Mouse (Mus musculus): ENCODE results near the gene Baz1a.
A peak's percentile ranks its signal among the peaks of the same experiment; 100 is the strongest.

Baz1a gene

GRCm38 (mm10) chr12:55013626-55014398, at the start of gene Baz1a:
TSS of gene Baz1a (minus strand) at chr12:55014348.
- no peak for DNase-seq (ENCODE audit: low spot score in 2 of 2)

DNA sequence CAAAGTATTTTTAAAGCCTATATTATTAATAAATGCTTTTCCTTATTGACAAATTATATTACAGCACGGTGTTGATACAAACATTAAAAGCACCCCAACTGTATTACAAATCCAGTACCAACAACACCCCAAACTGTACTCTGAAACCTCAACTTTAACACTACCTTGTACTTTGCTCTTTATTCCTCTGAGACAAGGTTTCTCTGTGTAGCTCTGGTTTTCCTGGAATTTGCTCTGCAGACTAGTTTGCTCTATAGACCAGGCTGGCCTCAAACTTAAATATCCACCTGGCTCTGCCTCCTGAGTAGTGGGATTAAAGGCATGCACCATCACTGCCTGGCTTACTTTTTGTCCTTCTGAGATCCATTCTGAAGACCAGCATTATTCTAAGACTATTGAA, 48.0 kb upstream of the Baz1a start:
- no peak for DNase-seq (ENCODE audit: low spot score in 2 of 2)

DNA sequence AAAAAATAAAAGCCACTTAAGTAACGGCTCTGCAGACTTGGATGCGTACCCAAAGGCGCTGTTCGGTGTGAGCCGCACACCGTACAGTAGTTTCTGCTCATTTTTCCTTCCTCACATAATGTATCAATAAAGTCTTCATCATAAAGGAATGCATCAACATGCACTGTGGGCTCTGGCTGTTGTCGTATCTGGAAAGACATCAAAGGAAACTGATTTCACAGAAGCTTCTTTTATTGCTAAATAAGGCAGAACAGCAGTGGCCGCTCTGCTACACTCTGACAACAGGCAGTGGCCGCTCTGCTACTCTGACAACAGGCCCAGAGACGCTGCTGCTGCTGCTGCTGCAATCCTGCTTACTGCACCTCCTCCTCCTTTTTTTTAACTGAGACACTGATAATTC, 46.9 kb upstream of the Baz1a start:
- no peak for DNase-seq (ENCODE audit: low spot score in 2 of 2)

DNA sequence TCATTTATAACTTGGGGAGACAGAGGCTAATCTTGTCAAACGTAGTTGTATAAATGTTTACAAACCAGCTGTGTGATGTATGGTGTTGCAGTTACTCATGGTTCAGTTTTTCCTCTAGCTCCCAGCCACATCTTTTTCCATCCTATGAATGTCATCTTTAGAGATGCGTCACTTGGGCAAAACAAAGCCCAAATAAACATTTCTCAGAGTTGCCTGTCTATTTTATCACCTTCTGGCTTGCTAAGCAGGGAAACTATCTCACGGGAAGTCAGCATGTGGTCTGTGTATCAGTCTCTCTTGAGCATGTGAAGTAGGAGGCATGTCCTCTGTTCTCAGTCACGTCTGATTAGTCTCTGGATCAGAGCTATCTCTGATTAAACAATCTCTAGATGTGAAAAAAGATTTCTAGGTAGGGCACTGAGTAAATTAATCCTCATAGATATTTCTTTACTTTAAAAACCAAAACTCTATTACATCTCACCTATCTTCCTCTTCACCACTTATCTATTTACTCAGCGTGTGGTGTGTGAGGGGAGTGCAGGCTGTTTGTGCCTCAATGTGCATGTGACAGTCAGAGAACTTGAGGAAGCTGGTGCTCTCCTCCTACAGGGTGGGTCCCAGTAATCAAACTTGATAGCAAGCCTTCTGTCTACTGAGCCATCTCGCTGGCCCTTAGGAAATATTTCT, 46.2 kb upstream of the Baz1a start:
- no peak for DNase-seq (ENCODE audit: low spot score in 2 of 2)

- no peak for DNase-seq (ENCODE audit: low spot score in 2 of 2)
Observed at GRCm38 (mm10) chr12:55059812-55060211, 45.7 kb upstream of the Baz1a start.

GRCm38 (mm10) chr12:55058865-55059615, 44.9 kb upstream of the Baz1a start:
- no peak for DNase-seq (ENCODE audit: low spot score in 2 of 2)

DNA sequence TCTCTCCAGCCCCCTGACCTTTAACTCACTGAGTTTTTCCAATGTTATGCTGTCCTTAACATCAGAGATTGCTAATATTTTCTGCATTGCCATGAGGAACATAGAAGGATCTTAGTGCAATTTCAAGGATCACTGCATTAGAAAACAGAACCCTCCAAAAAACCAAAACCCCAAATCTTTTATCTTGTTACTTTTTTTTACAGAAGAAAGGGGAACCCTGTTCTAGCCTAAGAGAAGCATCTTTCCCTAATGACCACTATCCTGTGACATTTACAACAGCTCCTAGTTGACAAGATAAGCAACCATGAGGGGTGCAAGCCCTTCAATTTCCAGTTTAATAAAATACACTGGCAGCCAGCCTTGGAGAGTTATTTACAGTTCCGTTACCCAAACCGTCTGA, 42.6 kb upstream of the Baz1a start:
- no peak for DNase-seq (ENCODE audit: low spot score in 2 of 2)

DNA sequence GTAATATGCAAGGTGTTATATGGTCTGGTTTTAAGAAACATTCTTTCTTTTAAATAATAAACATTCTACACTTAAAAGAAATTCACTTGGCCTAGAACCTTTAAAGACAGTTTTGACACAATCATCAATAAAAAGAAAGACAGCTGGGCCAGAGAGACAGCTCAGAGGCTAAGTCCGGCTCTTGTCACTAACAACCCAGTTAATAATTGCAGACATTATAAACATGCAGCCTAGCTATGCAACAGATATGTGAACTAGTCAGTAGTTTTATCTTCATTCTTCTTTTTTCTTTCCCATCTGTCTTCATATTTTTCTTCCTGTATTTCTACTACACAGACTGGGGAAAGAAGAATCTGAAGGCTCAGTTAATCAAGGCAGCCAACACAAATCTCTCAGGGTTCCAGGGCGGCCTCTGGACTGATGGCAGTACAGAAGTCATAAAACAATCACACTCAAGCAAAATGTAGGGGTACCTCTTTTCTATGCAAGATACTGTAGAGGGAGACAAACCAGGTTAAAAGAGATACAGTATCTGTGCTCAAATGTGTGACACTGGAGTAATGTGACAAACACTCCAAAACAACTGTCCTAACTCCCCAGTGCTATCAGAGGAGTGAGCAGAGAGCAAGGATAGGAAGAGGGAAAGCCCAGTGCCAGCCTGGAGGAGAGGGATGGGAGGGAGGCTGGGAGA, 40.5 kb upstream of the Baz1a start:
- DNase-seq (ENCODE audit: low spot score in 2 of 2): no peak

GRCm38 (mm10) chr12:55053267-55053666, 39.1 kb upstream of the Baz1a start:
- peak in 1 of 2 experiments; percentile 32 for DNase-seq (ENCODE audit: low spot score in 2 of 2)

DNA sequence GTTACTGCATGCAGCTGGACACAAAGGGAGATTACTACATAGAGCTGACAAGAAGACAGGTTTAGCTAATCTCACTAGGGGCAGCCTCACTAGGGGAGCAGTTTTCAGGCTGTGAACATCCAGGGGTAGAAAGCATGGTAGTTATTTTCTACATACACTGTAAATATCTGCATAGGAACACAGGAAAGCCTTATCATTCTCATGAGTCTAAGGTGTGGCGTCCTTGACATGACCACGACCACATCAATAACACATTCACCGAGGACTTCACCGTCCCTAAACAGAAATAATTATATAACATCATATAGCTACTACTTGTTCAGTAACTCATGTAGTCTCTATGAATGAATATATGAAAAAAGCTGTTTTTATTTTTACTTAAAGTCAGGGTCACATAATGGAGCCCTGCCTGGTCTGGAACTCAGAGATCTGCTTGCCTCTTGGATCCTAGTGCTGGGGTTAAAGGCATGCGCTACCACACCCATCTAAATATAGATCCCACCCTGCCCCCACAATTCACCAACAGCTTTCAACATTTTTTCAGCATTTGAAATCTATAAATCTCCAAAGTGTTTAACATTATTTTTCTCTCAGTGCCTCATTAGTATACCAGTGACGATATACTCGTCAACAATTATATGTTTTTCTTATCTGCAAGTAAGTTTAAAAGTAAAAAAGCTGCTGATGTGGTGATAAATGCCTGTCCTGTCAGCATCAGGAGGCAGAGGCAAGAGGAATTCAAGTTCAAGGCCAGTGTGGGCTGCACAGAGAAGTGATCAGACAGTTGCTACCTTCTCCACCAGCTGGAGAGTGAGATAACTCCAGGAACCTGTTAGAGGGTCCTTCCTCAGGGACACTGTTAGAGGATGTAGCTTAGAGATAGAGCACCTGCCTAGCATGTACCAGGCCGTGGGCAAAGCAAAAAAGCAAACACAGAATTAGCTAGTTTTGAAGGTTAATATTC, 37.3 kb upstream of the Baz1a start:
- peak in 1 of 2 experiments; percentile 53 for DNase-seq (ENCODE audit: low spot score in 2 of 2)

DNA sequence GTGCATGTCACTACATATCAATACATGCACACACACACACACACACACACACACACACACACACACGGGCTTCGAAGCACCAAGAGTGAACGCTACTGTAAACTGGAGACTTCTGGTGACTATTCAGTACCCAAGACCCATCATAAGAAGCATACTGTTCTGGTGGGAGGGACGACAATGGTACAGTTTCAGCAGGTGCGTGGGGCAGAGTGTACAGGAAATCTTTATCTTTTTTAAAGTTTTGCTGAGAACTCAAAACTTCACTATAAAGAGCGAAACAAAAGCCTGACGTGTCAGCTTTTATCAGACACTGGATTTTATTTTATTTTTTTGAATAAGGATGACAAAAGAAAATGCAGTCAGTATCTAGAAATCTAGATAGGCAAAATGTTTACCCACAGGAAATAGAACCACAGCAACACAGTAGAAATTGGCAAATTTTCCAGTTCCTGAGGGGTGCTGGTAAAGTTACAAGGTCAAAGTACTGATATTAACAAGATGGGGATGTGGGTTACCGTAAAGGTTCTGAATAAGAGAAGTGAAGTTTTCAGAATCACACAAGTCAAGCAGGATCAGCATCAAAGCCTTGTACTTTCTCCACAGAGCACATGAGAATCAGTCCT, 35.7 kb upstream of the Baz1a start:
- DNase-seq (ENCODE audit: low spot score in 2 of 2): no peak

DNA sequence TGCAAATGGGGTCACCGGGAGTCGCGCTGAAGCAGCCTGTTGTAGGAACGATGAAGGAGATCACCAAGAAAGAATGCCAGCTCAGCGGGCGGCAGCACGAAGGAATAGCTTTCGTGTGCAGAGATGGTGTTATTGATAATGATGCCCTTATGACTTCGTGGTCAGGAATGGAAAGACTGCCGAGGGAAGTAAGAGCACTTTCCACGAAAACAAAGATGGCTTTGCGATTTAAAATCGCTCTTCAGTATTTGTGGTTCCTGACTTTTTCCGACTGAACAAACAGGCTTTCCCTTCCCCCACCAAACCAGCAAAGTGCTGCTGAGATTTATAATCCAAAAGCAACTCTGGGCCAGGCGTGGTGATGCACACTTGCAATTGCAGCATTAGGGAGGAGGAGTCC, 26.9 kb upstream of the Baz1a start:
- DNase-seq (ENCODE audit: low spot score in 2 of 2): no peak

DNA sequence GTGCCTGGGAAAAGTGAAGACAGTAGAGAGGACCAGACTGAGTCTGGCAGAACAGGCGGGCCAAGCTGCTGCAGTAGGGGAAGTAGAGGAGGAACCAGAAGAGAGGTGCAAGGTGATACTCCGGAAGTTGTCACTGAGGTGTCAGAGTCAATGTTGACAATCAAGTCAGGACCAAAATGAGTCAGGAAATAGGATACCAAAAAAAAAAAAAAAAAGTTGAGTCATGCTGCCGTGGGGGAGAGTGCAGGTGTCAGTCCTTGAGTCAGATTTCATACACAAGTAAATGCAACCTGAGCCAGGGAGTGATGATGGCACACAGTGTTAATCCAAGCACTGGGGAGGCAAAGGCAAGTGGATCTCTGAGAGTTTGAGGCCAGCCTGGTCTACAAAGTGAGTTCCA, 12.9 kb upstream of the Baz1a start:
- no peak for DNase-seq (ENCODE audit: low spot score in 2 of 2)

DNA sequence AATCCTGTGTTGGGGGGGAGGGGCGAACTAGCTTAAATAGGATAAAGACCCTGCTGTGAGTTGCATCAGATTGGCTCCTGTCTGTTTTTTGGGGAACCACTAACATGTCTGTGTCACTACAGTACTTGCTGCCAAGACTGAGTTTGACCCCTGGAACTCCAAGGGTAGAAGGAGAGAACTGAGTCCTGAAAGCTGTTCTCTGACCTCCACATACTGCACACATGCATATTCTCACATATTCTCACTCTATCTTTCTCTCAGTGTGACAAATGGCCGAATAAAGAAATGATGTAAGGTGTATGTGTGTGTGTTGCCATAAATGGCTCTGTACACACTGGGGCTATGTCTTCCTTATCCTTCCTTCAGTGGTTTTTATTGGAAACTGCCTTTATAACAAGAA, 9.1 kb upstream of the Baz1a start:
- no peak for DNase-seq (ENCODE audit: low spot score in 2 of 2)

DNA sequence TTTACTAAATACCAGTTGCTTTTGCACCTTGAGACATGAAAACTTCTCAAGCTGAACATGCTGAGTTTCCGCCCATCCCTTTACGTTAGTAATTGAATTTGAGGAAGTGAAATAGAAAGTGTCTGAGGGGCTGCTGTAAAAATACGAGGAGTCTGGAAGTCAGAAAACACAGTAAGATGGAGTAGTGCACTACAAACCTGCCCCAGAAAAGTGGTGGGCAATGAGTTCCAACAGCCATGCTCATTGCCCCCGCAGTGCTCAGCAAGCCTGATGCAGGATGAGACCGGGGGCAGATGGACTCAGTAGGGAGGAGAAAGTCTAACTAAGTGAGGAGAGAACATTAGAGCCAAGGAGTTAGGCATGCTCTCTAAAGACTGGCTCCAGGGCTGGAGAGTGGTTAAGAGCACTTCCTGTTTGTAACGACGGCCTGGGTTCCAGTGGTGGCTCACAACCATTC, 5.3 kb upstream of the Baz1a start:
- peak in 1 of 2 experiments; percentile 26 for DNase-seq (ENCODE audit: low spot score in 2 of 2)

GRCm38 (mm10) chr12:55017119-55017721, 3.1 kb upstream of the Baz1a start:
- no peak for DNase-seq (ENCODE audit: low spot score in 2 of 2)

DNA sequence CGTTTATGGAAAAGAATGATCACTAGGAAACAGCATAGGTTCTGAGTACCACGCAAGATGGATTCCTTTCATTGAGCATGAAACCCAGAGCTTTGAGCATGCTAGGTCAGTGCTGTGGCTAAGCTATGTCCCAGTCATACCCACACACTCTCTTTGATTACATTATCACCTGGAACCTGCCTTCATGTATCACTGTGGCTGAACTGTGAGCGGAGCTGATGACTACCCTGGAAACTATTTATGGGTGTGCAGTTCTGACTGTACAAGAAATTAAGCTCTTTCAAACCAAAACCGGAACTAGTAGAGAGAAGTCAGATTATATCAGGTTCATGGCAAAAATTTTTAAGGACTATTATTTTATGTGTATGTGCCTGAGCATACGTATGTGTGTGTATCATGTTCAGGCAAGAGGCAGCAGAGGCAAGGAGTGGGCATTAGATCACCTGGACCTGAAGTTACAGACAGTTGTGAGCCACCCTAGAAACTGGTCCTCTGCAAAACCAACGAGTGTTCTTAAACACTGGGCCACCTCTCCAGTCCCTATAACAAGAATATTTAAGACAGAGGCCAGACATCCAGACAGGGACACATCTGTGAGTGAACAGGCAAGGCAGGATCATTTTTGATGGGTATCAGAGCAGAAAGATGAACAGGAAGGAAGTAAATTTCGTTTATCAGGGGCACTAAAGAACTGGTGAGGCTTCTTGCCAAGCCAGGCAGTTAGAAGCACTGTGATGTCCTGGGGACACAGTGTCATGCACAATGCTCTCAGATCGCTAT, 2.4 kb upstream of the Baz1a start:
- peak in 1 of 2 experiments; percentile 23 for DNase-seq (ENCODE audit: low spot score in 2 of 2)

GRCm38 (mm10) chr12:55015428-55015827, 1.3 kb upstream of the Baz1a start:
- DNase-seq (ENCODE audit: low spot score in 2 of 2): peak in 1 of 2 experiments; percentile 10

- DNase-seq (ENCODE audit: low spot score in 2 of 2): peak in 1 of 2 experiments; percentile 4
Observed at GRCm38 (mm10) chr12:55013031-55013430, 1.1 kb downstream of the Baz1a start.
